8 mouse cellular contexts compared by ENCODE assay signal in the genomic region with DNA sequence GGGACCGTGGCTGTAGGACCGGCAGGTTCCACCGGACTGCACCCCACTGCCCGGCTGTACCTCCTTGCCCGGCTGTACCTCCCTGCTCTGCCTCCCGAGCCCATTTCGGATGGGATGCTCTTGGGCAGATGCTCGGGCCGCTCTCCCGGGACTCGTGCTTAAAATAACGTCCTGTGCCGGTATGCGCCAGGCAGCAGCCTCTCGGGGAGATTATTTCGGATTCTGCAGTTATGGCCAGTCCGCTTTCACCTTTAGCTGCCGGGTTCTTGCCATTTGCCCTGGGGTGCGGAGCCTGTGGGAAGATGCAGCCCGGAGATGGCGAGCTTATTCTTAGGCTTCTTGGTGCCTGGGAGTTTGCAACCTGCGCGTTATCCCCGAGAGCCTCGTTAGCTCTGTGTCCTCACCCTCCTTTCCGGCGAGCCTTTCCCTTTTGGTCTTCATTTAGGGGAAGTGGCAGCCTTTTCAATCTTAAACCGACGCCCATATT. TPM values are rescaled to one million over a fixed set of nuclear protein-coding genes. Genes with fewer than 3 reads are reported as not detected.
DNase-seq lines count a peak whose midpoint lies in the region; ATAC-seq lines count a peak whose summit lies in the region.

No protein-coding gene starts in this region.

- peak overlapping the region; percentile 63 for H3K27ac ChIP-seq in heart, embryonic 12.5 days (ENCODE audit: poor library complexity, severe bottlenecking)
- H3K27ac ChIP-seq in limb, embryonic 12.5 days: peak overlapping the region; percentile 94
- H3K27ac ChIP-seq in midbrain, embryonic 14.5 days (replicated peaks; ENCODE audit: low read depth, low read length): peak overlapping the region; percentile 99

- H3K4me1 ChIP-seq in heart, embryonic 12.5 days (replicated peaks): peaks cover 6% of the 10 kb centered on the region
- H3K4me1 ChIP-seq in limb, embryonic 12.5 days (replicated peaks): peaks cover 10% of the 10 kb centered on the region; the same call in 1 of the 2 replicates
- H3K4me1 ChIP-seq in midbrain, embryonic 14.5 days (ENCODE audit: control insufficient read depth, insufficient read depth, low read length): peaks cover 35% of the 10 kb centered on the region

- H3K36me3 ChIP-seq in heart, embryonic 12.5 days: no peaks in the 10 kb centered on the region
- no peaks in the 10 kb centered on the region for H3K36me3 ChIP-seq in limb, embryonic 12.5 days
- no peaks in the 10 kb centered on the region for H3K36me3 ChIP-seq in midbrain, embryonic 14.5 days (ENCODE audit: control insufficient read depth, insufficient read depth, low read length)

- peak; percentile 93 for DNase-seq in heart, adult 11 months
- DNase-seq in heart, postnatal 36 days: no peak
- peak; percentile 48 for DNase-seq in CD4-positive helper T cell, adult 2 months (ENCODE audit: low read depth, low spot score)
- peak; percentile 34 for DNase-seq in c-Kit-positive CD71-negative TER-119-negative erythroid progenitor cells, embryonic 14.5 days (ENCODE audit: low read depth)
- DNase-seq in midbrain, embryonic 14.5 days: peak; percentile 72
- DNase-seq in cerebellum, adult 11 months: no peak

- H3K4me2 ChIP-seq in heart, embryonic 12.5 days: peak overlapping the region; percentile 83
- peak overlapping the region; percentile 77 for H3K4me2 ChIP-seq in limb, embryonic 12.5 days
- peak overlapping the region; percentile 73 for H3K4me2 ChIP-seq in midbrain, embryonic 14.5 days (ENCODE audit: low read length)

- under 1% methylated on average over 29 of the region's 29 CpGs for WGBS in heart, embryonic 12.5 days
- WGBS in limb, embryonic 12.5 days: under 1% methylated on average over 29 of the region's 29 CpGs
- under 1% methylated on average over 29 of the region's 29 CpGs for WGBS in midbrain, embryonic 14.5 days

- no peaks in the 10 kb centered on the region for H3K9me3 ChIP-seq in heart, embryonic 12.5 days (replicated peaks)
- no peaks in the 10 kb centered on the region for H3K9me3 ChIP-seq in limb, embryonic 12.5 days
- no peaks in the 10 kb centered on the region for H3K9me3 ChIP-seq in midbrain, embryonic 14.5 days (ENCODE audit: control insufficient read depth, low read length)

- H3K27me3 ChIP-seq in heart, embryonic 12.5 days (replicated peaks): no peaks in the 10 kb centered on the region; the same call in 1 of the 2 replicates
- no peaks in the 10 kb centered on the region for H3K27me3 ChIP-seq in limb, embryonic 12.5 days
- no peaks in the 10 kb centered on the region for H3K27me3 ChIP-seq in midbrain, embryonic 14.5 days (ENCODE audit: control insufficient read depth, insufficient read depth, low read length)

- intact Hi-C loops in heart, postnatal 36 days (cut with DNase I): no loop called here

- H3K9ac ChIP-seq in heart, embryonic 12.5 days: peak overlapping the region; percentile 81
- H3K9ac ChIP-seq in limb, embryonic 12.5 days (replicated peaks): peak overlapping the region; percentile 86
- peak overlapping the region; percentile 96 for H3K9ac ChIP-seq in midbrain, embryonic 14.5 days (replicated peaks; ENCODE audit: low read length)

- no peak; the same call in 1 of the 2 replicates for ATAC-seq in heart, embryonic 12.5 days (ENCODE audit: insufficient number of reproducible peaks, low FRiP score)
- ATAC-seq in limb, embryonic 12.5 days (ENCODE audit: insufficient number of reproducible peaks, insufficient read depth, low FRiP score, low TSS enrichment, low read depth): no peak
- ATAC-seq in midbrain, embryonic 14.5 days (ENCODE audit: low FRiP score, low TSS enrichment): peak; percentile 7; the same call in 1 of the 2 replicates

- peak overlapping the region; percentile 65 for H3K4me3 ChIP-seq in heart, embryonic 12.5 days
- peak overlapping the region; percentile 78 for H3K4me3 ChIP-seq in limb, embryonic 12.5 days (replicated peaks)
- H3K4me3 ChIP-seq in midbrain, embryonic 14.5 days (replicated peaks; ENCODE audit: low read depth, low read length): peak overlapping the region; percentile 96

RNA-seq across cellular contexts. Expression of gene Myo5a, which starts 0.9 kb away (rescaled TPM):
- total RNA-seq in heart, postnatal 36 days (2021): 10 to 100 TPM; 10.7 to 12.2 TPM
- 15.8 and 17.4 TPM in 2 replicates for polyA plus RNA-seq in heart, embryonic 12.5 days (2016; fragmentation: Nextera tagmentation; extraction: Ambion mirVana)
- 22.3 and 25.6 TPM in 2 replicates for polyA plus RNA-seq in limb, embryonic 12.5 days (2016; fragmentation: Nextera tagmentation; extraction: Ambion mirVana)
- polyA plus RNA-seq in midbrain, embryonic 14.5 days (2014; fragmentation: Nextera tagmentation; extraction: Ambion mirVana): 36.4 and 48.0 TPM in 2 replicates

RNA-seq across cellular contexts. Expression of gene Arpp19, which starts 34.3 kb away (rescaled TPM):
- 100 to 1,000 TPM; 169 to 182 TPM for total RNA-seq in heart, postnatal 36 days (2021)
- polyA plus RNA-seq in heart, embryonic 12.5 days (2016; fragmentation: Nextera tagmentation; extraction: Ambion mirVana): 265 and 268 TPM in 2 replicates
- polyA plus RNA-seq in limb, embryonic 12.5 days (2016; fragmentation: Nextera tagmentation; extraction: Ambion mirVana): 365 and 384 TPM in 2 replicates
- 217 and 234 TPM in 2 replicates for polyA plus RNA-seq in midbrain, embryonic 14.5 days (2014; fragmentation: Nextera tagmentation; extraction: Ambion mirVana)

Comparison
In these comparisons a context has a peak if more than half of its experiments do, and no peak if none do; other contexts are left out.
1. DNase-seq: peak in heart, adult 11 months (single experiment), CD4-positive helper T cell, adult 2 months (single experiment), c-Kit-positive CD71-negative TER-119-negative erythroid progenitor cells, embryonic 14.5 days (single experiment) and midbrain, embryonic 14.5 days (single experiment); none in heart, postnatal 36 days (0 of 2) and cerebellum, adult 11 months (single experiment).
2. Peak in every context shown above with its lines, with median percentiles within 50 percentile points of each other: H3K27ac ChIP-seq, H3K4me2 ChIP-seq, H3K4me3 ChIP-seq and H3K9ac ChIP-seq.